Mouse (Mus musculus): Measurements from ENCODE around the gene Rnf167. TPM values are rescaled to one million over a fixed set of nuclear protein-coding genes. Genes with fewer than 3 reads are reported as not detected.

Rnf167 gene
- total and polyA plus RNA-seq, 3 experiments = 23.5 to 31.7 (median 25.5) TPM

DNA sequence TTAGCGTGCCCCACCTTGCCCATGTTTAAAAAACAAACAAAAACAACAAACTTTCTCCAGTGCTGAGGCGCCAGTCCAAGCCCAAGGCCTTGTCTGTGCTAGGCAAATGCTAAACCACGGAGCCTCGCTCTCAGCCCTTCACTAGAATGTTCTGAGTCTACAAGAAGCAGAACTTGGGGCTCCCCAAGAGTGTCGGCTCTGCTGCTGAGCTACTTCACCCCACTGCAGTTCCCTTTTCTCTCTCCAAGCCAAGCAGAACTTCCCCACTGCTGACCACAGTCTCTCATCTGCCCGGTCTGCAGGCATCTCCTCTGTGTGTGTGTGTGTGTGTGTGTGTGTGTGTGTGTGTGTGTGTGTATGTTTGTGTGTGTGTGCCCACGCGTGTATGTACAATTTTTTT, 32.9 kb downstream of the Rnf167 start:
- peaks cover 64 to 93% of the 10 kb centered on the region in 2 experiments for H3K36me3 ChIP-seq (replicated peaks in 1 of 2; ENCODE audit: control insufficient read depth in 1 of 2, insufficient read depth in 1 of 2, low read length in 1 of 2)
- no peak overlapping the region for H3K4me2 ChIP-seq (ENCODE audit: insufficient read depth, low read depth, poor library complexity, severe bottlenecking)
- H3K4me1 ChIP-seq (ENCODE audit: control insufficient read depth in 1 of 2, insufficient read depth in 2 of 2) = peaks cover 0 to 60% of the 10 kb centered on the region in 2 experiments
- H3K27me3 ChIP-seq (replicated peaks) = no peaks in the 10 kb centered on the region
- no peak overlapping the region for H3K27ac ChIP-seq (ENCODE audit: insufficient read depth, low read depth)
- no peaks in the 10 kb centered on the region for H3K9me3 ChIP-seq (replicated peaks; ENCODE audit: low read length)
- H3K79me2 ChIP-seq (replicated peaks; ENCODE audit: control insufficient read depth, extremely low read depth, insufficient read depth, poor library complexity, severe bottlenecking) = no peaks in the 10 kb centered on the region
- DNase-seq (ENCODE audit: extremely low read depth) = peak; percentile 76
- in situ Hi-C loops (cut with MboI; ENCODE audit: low pct_ligation_motif_present, low pct_unique_long_range_greater_than_20kb, low sequenced_read_pairs) = no loop called here
- dilution Hi-C loops (cut with MboI; ENCODE audit: extremely low pct_ligation_motif_present, extremely low pct_unique_long_range_greater_than_20kb, low sequenced_read_pairs) = no loop called here
- no peak overlapping the region for H3K4me3 ChIP-seq (replicated peaks in 1 of 3; ENCODE audit: low read depth in 2 of 3, low read length in 2 of 3, poor library complexity in 1 of 3)
- TF ChIP-seq ZNF384 (IDR thresholded peaks at IDR 0.05; ENCODE audit: low read depth, low read length) = peak; percentile 34; the same call in 1 of the 2 replicates
- TF ChIP-seq E2F4 (IDR thresholded peaks at IDR 0.05; ENCODE audit: insufficient replicate concordance, low read depth, low read length) = no peak
- no peak overlapping the region for H3K9ac ChIP-seq (ENCODE audit: insufficient read depth, low read depth)

DNA sequence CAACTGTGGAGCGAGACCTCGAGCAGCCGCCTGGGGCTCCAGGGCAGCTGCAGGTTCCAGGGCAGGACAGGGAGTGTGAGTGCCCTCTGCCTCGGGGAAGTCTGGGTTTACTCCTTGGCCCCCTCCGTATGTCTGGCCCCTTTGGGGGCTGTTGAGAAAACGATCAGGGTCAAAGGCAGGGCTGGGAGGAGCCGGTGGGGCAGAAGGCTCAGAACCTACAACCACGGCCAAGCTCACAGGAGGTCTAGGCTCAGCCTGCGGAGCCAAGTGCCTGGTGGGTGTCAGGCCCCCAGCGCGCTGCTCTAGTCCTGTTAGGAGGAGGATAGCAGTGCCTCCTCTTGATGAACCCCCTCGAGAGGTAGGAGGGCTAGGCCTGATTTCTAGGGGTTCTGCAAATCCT, 34.1 kb downstream of the Rnf167 start:
- Histone ChIP-seq H3K4me3 (replicated peaks in 1 of 3; ENCODE audit: low read depth in 2 of 3, low read length in 2 of 3, poor library complexity in 1 of 3) (no peak overlapping the region), H3K27ac (ENCODE audit: insufficient read depth, low read depth) (no peak overlapping the region), H3K9ac (ENCODE audit: insufficient read depth, low read depth) (no peak overlapping the region), H3K36me3 (replicated peaks in 1 of 2; ENCODE audit: control insufficient read depth in 1 of 2, insufficient read depth in 1 of 2, low read length in 1 of 2) (peaks cover 52 to 93% of the 10 kb centered on the region in 2 experiments), H3K27me3 (replicated peaks) (no peaks in the 10 kb centered on the region), H3K9me3 (replicated peaks; ENCODE audit: low read length) (no peaks in the 10 kb centered on the region), H3K4me1 (ENCODE audit: control insufficient read depth in 1 of 2, insufficient read depth in 2 of 2) (peaks cover 0 to 73% of the 10 kb centered on the region in 2 experiments), H3K4me2 (ENCODE audit: insufficient read depth, low read depth, poor library complexity, severe bottlenecking) (no peak overlapping the region), H3K79me2 (replicated peaks; ENCODE audit: control insufficient read depth, extremely low read depth, insufficient read depth, poor library complexity, severe bottlenecking) (no peaks in the 10 kb centered on the region)
- in situ Hi-C loops (cut with MboI; ENCODE audit: low pct_ligation_motif_present, low pct_unique_long_range_greater_than_20kb, low sequenced_read_pairs) = no loop called here
- DNase-seq (ENCODE audit: extremely low read depth) = no peak
- TF ChIP-seq ETS1 (conservative IDR thresholded peaks at IDR 0.05; ENCODE audit: low read depth, low read length) = no peak
- TF ChIP-seq MXI1 (IDR thresholded peaks at IDR 0.05; ENCODE audit: low read depth, low read length) = no peak
- no peak for TF ChIP-seq MAFK (IDR thresholded peaks at IDR 0.05; ENCODE audit: insufficient replicate concordance, low read length)
- no peak for TF ChIP-seq IRF4 (IDR thresholded peaks at IDR 0.05; ENCODE audit: low read depth, low read length)
- no peak for TF ChIP-seq CTCF (conservative IDR thresholded peaks at IDR 0.05 in 1 of 2, IDR thresholded peaks at IDR 0.05 in 1 of 2; ENCODE audit: low read depth in 2 of 2, low read length in 2 of 2)
- no peak for TF ChIP-seq POLR2A (IDR thresholded peaks at IDR 0.05; ENCODE audit: low read depth, low read length)
- no peak for TF ChIP-seq ZNF384 (IDR thresholded peaks at IDR 0.05; ENCODE audit: low read depth, low read length)
- TF ChIP-seq ZC3H11A (IDR thresholded peaks at IDR 0.05; ENCODE audit: low read depth, low read length) = no peak
- no peak for TF ChIP-seq PAX5 (IDR thresholded peaks at IDR 0.05; ENCODE audit: low read length)
- TF ChIP-seq ELF1 (IDR thresholded peaks at IDR 0.05; ENCODE audit: low read depth, low read length) = no peak
- TF ChIP-seq JUND (conservative IDR thresholded peaks at IDR 0.05; ENCODE audit: low read depth, low read length) = no peak
- TF ChIP-seq E2F4 (IDR thresholded peaks at IDR 0.05; ENCODE audit: insufficient replicate concordance, low read depth, low read length) = no peak
- TF ChIP-seq EP300 (IDR thresholded peaks at IDR 0.05; ENCODE audit: low read length) = no peak
- dilution Hi-C loops (cut with MboI; ENCODE audit: extremely low pct_ligation_motif_present, extremely low pct_unique_long_range_greater_than_20kb, low sequenced_read_pairs) = no loop called here

DNA sequence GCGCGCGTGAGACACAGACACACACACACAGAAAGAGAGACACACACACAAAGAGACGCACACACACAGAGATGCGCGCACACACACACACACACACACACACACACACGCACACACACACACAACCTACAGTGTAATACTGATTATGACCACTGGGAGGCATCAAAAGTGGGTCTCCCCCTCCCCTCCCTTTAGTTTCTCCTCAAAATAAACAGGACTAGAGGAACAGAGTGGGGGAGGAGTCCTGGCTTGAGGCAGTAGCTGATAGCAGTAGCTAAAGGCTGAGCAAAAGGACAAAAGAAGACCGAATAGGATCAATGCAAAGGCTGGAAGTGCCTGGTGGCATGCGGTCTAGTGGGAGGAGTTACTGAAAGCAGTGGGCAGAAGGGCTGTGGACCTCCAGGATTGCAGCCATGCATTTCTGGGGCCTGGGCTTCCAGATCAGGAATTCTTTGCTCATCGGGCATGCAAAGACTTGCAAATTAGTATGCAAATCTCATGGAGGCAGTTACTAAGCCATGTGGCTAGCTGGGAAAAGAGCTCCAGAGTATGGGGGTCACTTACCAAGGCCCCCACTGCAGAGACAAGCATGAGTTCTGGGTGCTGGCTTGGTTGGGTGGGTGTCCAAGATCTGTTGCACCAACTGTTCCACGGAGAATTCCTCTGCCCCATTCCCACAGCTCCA, 35.0 kb downstream of the Rnf167 start:
- Histone ChIP-seq H3K27ac (ENCODE audit: insufficient read depth, low read depth) (no peak overlapping the region), H3K9ac (ENCODE audit: insufficient read depth, low read depth) (no peak overlapping the region), H3K4me3 (replicated peaks in 1 of 3; ENCODE audit: low read depth in 2 of 3, low read length in 2 of 3, poor library complexity in 1 of 3) (no peak overlapping the region), H3K4me1 (ENCODE audit: control insufficient read depth in 1 of 2, insufficient read depth in 2 of 2) (peaks cover 0 to 81% of the 10 kb centered on the region in 2 experiments), H3K79me2 (replicated peaks; ENCODE audit: control insufficient read depth, extremely low read depth, insufficient read depth, poor library complexity, severe bottlenecking) (no peaks in the 10 kb centered on the region), H3K9me3 (replicated peaks; ENCODE audit: low read length) (no peaks in the 10 kb centered on the region), H3K4me2 (ENCODE audit: insufficient read depth, low read depth, poor library complexity, severe bottlenecking) (no peak overlapping the region), H3K36me3 (replicated peaks in 1 of 2; ENCODE audit: control insufficient read depth in 1 of 2, insufficient read depth in 1 of 2, low read length in 1 of 2) (peaks cover 46 to 85% of the 10 kb centered on the region in 2 experiments), H3K27me3 (replicated peaks) (no peaks in the 10 kb centered on the region)
- DNase-seq (ENCODE audit: extremely low read depth) = peak; percentile 55
- in situ Hi-C loops (cut with MboI; ENCODE audit: low pct_ligation_motif_present, low pct_unique_long_range_greater_than_20kb, low sequenced_read_pairs) = no loop called here
- dilution Hi-C loops (cut with MboI; ENCODE audit: extremely low pct_ligation_motif_present, extremely low pct_unique_long_range_greater_than_20kb, low sequenced_read_pairs) = no loop called here
- TF ChIP-seq UBTF (IDR thresholded peaks at IDR 0.05; ENCODE audit: low read depth, low read length) = no peak
- TF ChIP-seq ZNF384 (IDR thresholded peaks at IDR 0.05; ENCODE audit: low read depth, low read length) = no peak
- TF ChIP-seq RAD21 (IDR thresholded peaks at IDR 0.05; ENCODE audit: low read depth, low read length) = peak; percentile 25
- no peak for TF ChIP-seq USF2 (conservative IDR thresholded peaks at IDR 0.05; ENCODE audit: low read depth, low read length)
- TF ChIP-seq CTCF (conservative IDR thresholded peaks at IDR 0.05 in 1 of 2, IDR thresholded peaks at IDR 0.05 in 1 of 2; ENCODE audit: low read depth in 2 of 2, low read length in 2 of 2) = peak; percentile 52 to 73; a peak in 3 of 4 replicates
- TF ChIP-seq ZKSCAN1 (IDR thresholded peaks at IDR 0.05; ENCODE audit: borderline replicate concordance, low read depth, low read length) = no peak
- no peak for TF ChIP-seq NELFE (IDR thresholded peaks at IDR 0.05; ENCODE audit: low read depth, low read length)
- TF ChIP-seq MAFK (IDR thresholded peaks at IDR 0.05; ENCODE audit: insufficient replicate concordance, low read length) = no peak
- TF ChIP-seq ZC3H11A (IDR thresholded peaks at IDR 0.05; ENCODE audit: low read depth, low read length) = no peak
- TF ChIP-seq MEF2A (IDR thresholded peaks at IDR 0.05; ENCODE audit: borderline replicate concordance, low read depth, low read length) = no peak
- TF ChIP-seq TCF12 (IDR thresholded peaks at IDR 0.05; ENCODE audit: low read depth, low read length) = no peak
- TF ChIP-seq MAZ (IDR thresholded peaks at IDR 0.05; ENCODE audit: low read depth, low read length) = peak; percentile 63; the same call in 1 of the 2 replicates
- TF ChIP-seq MXI1 (IDR thresholded peaks at IDR 0.05; ENCODE audit: low read depth, low read length) = no peak
- no peak for TF ChIP-seq JUND (conservative IDR thresholded peaks at IDR 0.05; ENCODE audit: low read depth, low read length)
- no peak for TF ChIP-seq IRF4 (IDR thresholded peaks at IDR 0.05; ENCODE audit: low read depth, low read length)
- no peak for TF ChIP-seq ZMIZ1 (IDR thresholded peaks at IDR 0.05; ENCODE audit: low read depth, low read length)
- TF ChIP-seq ETS1 (conservative IDR thresholded peaks at IDR 0.05; ENCODE audit: low read depth, low read length) = no peak
- TF ChIP-seq CHD2 (IDR thresholded peaks at IDR 0.05; ENCODE audit: low read length) = no peak

Measured in CH12.LX (cell line).